Mouse (Mus musculus) stomach, postnatal 0 days (tissue): Measurements from ENCODE around the gene Gm10160.

Source experiments
- CTCF ChIP-seq: IDR thresholded peaks from 2 replicates; pipeline ENCODE4 v1.5.1; 2016; ENCODE audit warnings: antibody characterized with exemption, low read depth, mild to moderate bottlenecking, moderate library complexity
- EP300 ChIP-seq: optimal IDR thresholded peaks from 2 replicates; pipeline ENCODE3; 2016; ENCODE audit warnings: antibody characterized with exemption

GRCm38 (mm10) chr7:81881600-81881999 lies 26.0 kb upstream of the Gm10160 start:
- TF ChIP-seq CTCF (no peak), EP300 (no peak)
